Mouse (Mus musculus) forebrain, embryonic 11.5 days (tissue): ENCODE measurements around the gene Bnc2. TPM values are rescaled to one million over a fixed set of nuclear protein-coding genes. Genes with fewer than 3 reads are reported as not detected.

ENCODE experiments used
- ATAC-seq: fragments of 200-750 bp; cut with Nextera tagmentation; replicated peaks from 2 replicates; pipeline ENCODE4 v1.8.0; 2017; ENCODE audit warnings: moderate TSS enrichment; ENCODE audit not compliant: low FRiP score
- DNase-seq: peaks from one replicate; pipeline ENCODE4 v3.0.0-alpha.2; 2017; ENCODE audit warnings: low spot score
- H3K27ac ChIP-seq: fragments of 300-500 bp; sonication (generic); 2 replicates; pipeline ENCODE4 v1.5.1; 2014; ENCODE audit warnings: low read depth, low read length
- H3K27me3 ChIP-seq: fragments of 300-500 bp; sonication (generic); 2 replicates; pipeline ENCODE4 v1.6.1; 2014; ENCODE audit warnings: mild to moderate bottlenecking, low read length, mixed read lengths; ENCODE audit not compliant: control insufficient read depth, insufficient read depth
- H3K36me3 ChIP-seq: fragments of 300-500 bp; sonication (generic); 2 replicates; pipeline ENCODE4 v1.6.1; 2014; ENCODE audit warnings: mild to moderate bottlenecking, low read length, moderate library complexity, mixed read lengths; ENCODE audit not compliant: control insufficient read depth, insufficient read depth
- H3K4me1 ChIP-seq: fragments of 300-500 bp; sonication (generic); replicated peaks from 2 replicates; pipeline ENCODE4 v1.6.1; 2014; ENCODE audit warnings: low read length, mixed read lengths; ENCODE audit not compliant: control insufficient read depth, insufficient read depth
- H3K4me2 ChIP-seq: fragments of 300-500 bp; sonication (generic); 2 replicates; pipeline ENCODE4 v1.6.1; 2014; ENCODE audit warnings: low read depth, mild to moderate bottlenecking, low read length, moderate library complexity, mixed read lengths; ENCODE audit not compliant: severe bottlenecking
- H3K4me3 ChIP-seq: fragments of 300-500 bp; sonication (generic); 2 replicates; pipeline ENCODE4 v1.5.1; 2014; ENCODE audit warnings: low read depth, low read length
- H3K9ac ChIP-seq: fragments of 300-500 bp; sonication (generic); 2 replicates; pipeline ENCODE4 v1.6.1; 2014; ENCODE audit warnings: low read length
- H3K9me3 ChIP-seq: fragments of 300-500 bp; sonication (generic); 2 replicates; pipeline ENCODE4 v1.6.1; 2016; ENCODE audit warnings: low read length, mixed read lengths; ENCODE audit not compliant: control insufficient read depth
- WGBS: fragments of 180-500 bp; shearing (Covaris S2); extraction: QIAGEN DNeasy Blood & Tissue Kit; methylation state at CpG from one replicate; pipeline ENCODE4 v1.1.7; 2014; 5-methylcytosine and 5-hydroxymethylcytosine counted together
- polyA plus RNA-seq: library from polyadenylated mRNA; unstranded; fragments of >200 nt; fragmentation: Nextera tagmentation; extraction: Ambion mirVana; gene quantifications from 2 replicates; pipeline ENCODE4 v1.2.1, GENCODE M21; 2014

Gene Bnc2
- polyA plus RNA-seq, 1 experiment from 2014 or later = 7.5 TPM

DNA sequence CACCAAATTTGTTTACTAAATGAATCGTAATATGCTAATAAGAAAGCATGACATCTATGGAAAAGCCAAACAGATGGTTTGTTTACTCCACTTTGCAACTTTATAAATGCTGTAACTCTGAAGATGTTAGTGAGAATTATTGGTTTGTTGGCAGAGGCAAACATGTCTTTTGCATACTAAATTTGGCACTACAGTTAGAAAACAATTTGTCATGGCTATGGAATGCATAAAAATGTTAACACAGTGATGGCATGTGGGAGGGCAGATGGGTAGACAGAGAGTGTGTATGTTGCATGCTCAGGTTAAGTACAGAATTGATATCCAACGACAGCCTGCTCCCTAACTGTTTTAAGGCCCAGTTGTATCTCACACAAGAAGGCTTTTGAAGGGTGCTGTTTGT is 392.4 kb downstream of the Bnc2 start:
- no peak for DNase-seq
- no peak overlapping the region for H3K9ac ChIP-seq
- no peaks in the 10 kb centered on the region for H3K4me1 ChIP-seq
- no peak overlapping the region for H3K4me3 ChIP-seq
- no peak for ATAC-seq
- H3K9me3 ChIP-seq = no peaks in the 10 kb centered on the region
- no peak overlapping the region for H3K27ac ChIP-seq
- WGBS = 88% methylated on average over 2 of the region's 2 CpGs
- H3K36me3 ChIP-seq = no peaks in the 10 kb centered on the region
- H3K27me3 ChIP-seq = peaks cover 6% of the 10 kb centered on the region; the same call in 1 of the 2 replicates
- H3K4me2 ChIP-seq = no peak overlapping the region

DNA sequence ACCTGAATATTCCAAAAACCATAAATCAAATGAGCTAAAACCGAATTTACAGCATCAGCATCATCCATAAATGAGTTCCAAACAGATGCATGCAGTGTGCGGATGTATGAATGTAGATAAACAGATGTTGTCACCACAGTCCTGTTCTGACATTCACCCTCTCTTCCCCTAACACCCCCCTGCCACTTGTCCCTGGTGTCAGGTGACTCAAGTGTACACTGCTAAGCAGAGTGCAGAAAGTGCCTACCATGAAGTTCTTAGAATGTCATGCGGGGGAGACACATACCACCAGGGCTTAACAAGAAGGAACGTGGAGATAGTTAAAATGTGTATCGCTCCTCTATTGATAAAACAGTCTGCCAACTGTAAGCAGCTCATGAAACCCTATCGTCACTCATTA is 396.9 kb downstream of the Bnc2 start:
- DNase-seq (no peak), ATAC-seq (no peak)
- Histone ChIP-seq H3K9me3 (no peaks in the 10 kb centered on the region), H3K4me3 (no peak overlapping the region), H3K27me3 (peaks cover 2% of the 10 kb centered on the region; the same call in 1 of the 2 replicates), H3K36me3 (no peaks in the 10 kb centered on the region), H3K4me2 (no peak overlapping the region), H3K9ac (no peak overlapping the region), H3K4me1 (no peaks in the 10 kb centered on the region), H3K27ac (no peak overlapping the region)
- WGBS = 88% methylated on average over 6 of the region's 6 CpGs

DNA sequence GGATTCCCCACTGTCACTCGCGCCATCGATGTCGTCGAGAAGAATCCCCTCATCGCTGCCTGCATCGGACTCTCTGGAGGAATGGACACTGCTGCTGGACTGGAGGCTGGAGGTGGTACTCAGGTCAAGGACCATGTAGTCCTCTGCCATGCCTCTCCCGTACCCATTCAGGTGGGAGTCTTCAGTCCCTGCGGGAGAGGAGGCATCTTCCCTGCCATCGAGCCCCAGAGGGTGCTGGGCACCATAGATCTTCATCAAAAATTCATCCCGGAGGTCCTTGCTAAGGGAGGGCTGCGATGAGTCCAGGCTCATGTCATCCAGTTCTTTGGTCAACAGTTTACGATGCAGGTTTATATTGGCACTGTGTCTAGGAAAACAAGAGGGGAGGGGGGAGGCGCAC is 399.0 kb downstream of the Bnc2 start:
- Histone ChIP-seq H3K4me2 (no peak overlapping the region), H3K27ac (no peak overlapping the region), H3K4me1 (no peaks in the 10 kb centered on the region), H3K4me3 (no peak overlapping the region), H3K9ac (no peak overlapping the region), H3K36me3 (no peaks in the 10 kb centered on the region), H3K27me3 (no peaks in the 10 kb centered on the region), H3K9me3 (no peaks in the 10 kb centered on the region)
- DNase-seq (no peak), ATAC-seq (no peak)
- WGBS = 90% methylated on average over 14 of the region's 14 CpGs

DNA sequence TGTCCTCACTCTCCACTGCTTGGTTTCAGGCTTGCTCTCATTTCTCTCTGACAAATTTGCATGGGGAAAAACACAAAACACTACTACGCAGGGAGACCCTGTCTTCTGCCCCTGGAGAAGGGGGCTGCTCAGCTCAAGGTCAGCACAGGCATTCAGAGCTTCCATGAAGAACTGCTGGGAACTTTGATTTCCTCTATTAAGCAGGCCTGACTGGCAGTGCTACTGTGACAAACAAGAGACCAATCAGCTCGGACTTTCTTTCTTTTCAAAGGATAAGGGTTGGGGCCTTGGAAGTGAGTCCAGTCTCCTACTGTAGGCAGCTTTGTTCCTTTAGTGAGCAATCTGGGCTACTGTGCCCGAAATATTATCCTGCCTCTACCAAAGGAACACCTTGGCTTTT is 400.9 kb downstream of the Bnc2 start:
- WGBS = 38% methylated on average over 3 of the region's 3 CpGs
- H3K36me3 ChIP-seq = no peaks in the 10 kb centered on the region
- peak; percentile 60 for ATAC-seq
- H3K4me3 ChIP-seq = no peak overlapping the region
- no peak overlapping the region for H3K4me2 ChIP-seq
- H3K4me1 ChIP-seq = no peaks in the 10 kb centered on the region
- H3K9ac ChIP-seq = no peak overlapping the region
- no peak overlapping the region for H3K27ac ChIP-seq
- no peaks in the 10 kb centered on the region for H3K27me3 ChIP-seq
- DNase-seq = no peak
- no peaks in the 10 kb centered on the region for H3K9me3 ChIP-seq

DNA sequence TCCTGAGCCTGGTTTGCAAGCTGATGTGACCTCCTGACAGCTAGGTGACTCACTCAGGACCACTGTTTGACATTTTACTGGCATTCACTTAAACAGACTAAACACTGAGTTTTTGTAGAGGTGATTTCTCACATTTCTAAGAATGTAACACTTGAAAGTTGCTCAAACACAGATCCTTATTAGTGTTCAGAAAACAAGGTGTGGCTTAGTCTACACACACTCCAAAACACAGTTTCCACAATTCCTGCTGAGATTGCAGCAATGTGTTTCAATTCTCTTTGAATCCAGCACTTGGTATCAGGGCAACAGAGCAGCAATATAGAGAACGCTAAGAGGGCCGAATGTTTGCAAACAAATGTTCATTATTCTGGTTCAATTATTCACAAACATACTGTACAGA is 402.2 kb downstream of the Bnc2 start:
- H3K36me3 ChIP-seq = no peaks in the 10 kb centered on the region
- H3K27ac ChIP-seq = no peak overlapping the region
- H3K9ac ChIP-seq = no peak overlapping the region
- H3K4me2 ChIP-seq = no peak overlapping the region
- H3K9me3 ChIP-seq = no peaks in the 10 kb centered on the region
- no peaks in the 10 kb centered on the region for H3K27me3 ChIP-seq
- H3K4me3 ChIP-seq = no peak overlapping the region
- H3K4me1 ChIP-seq = no peaks in the 10 kb centered on the region
- ATAC-seq = no peak
- WGBS = 76% methylated on average over 2 of the region's 2 CpGs
- DNase-seq = no peak

DNA sequence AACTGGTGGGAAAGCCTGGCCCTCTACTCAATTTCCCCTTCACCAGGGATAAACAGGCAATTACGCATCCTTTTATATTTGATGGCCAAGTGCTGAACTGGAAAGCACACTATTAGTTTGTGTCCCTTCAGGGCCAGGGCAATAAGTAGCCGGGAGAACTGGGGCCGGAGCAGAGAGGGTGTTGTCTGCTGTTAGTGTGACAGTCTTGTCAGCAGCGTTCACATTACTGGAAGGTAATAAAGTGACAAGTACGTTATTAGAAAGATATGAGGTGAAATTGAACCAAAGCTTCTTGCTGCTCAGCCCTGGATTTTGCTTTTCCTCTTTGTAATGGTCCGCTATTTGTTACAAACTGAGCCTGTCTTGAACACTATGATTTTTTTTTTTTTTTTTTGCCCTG is 405.2 kb downstream of the Bnc2 start:
- Histone ChIP-seq H3K27ac (no peak overlapping the region), H3K9ac (no peak overlapping the region), H3K4me2 (no peak overlapping the region), H3K27me3 (no peaks in the 10 kb centered on the region), H3K9me3 (no peaks in the 10 kb centered on the region), H3K4me3 (no peak overlapping the region), H3K36me3 (no peaks in the 10 kb centered on the region), H3K4me1 (no peaks in the 10 kb centered on the region)
- 90% methylated on average over 6 of the region's 6 CpGs for WGBS
- no peak for DNase-seq
- ATAC-seq = no peak

DNA sequence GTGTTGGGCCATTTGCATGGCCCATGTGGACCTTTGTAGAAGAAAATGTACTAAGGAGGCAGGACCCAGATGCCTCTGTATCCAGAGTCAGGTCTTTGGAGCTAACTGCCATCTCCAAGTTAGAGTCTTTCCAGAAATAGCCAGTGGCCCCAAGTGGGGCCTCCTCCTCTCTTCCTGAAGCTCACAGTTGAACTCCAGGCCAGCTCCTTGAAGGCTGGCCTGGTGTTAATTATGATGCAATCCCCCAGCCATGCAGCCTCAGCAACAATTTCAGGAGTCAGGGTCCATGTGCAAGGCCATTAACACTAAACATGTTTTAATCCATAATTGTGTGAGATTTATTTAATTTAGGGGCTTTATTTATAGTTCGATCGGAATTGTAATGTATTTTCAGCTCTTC is 427.7 kb downstream of the Bnc2 start:
- ATAC-seq = no peak
- no peaks in the 10 kb centered on the region for H3K4me1 ChIP-seq
- no peaks in the 10 kb centered on the region for H3K36me3 ChIP-seq
- no peaks in the 10 kb centered on the region for H3K9me3 ChIP-seq
- no peak overlapping the region for H3K4me2 ChIP-seq
- no peak overlapping the region for H3K4me3 ChIP-seq
- no peaks in the 10 kb centered on the region for H3K27me3 ChIP-seq
- H3K9ac ChIP-seq = no peak overlapping the region
- WGBS = 98% methylated on average over 2 of the region's 2 CpGs
- DNase-seq = no peak
- H3K27ac ChIP-seq = no peak overlapping the region

DNA sequence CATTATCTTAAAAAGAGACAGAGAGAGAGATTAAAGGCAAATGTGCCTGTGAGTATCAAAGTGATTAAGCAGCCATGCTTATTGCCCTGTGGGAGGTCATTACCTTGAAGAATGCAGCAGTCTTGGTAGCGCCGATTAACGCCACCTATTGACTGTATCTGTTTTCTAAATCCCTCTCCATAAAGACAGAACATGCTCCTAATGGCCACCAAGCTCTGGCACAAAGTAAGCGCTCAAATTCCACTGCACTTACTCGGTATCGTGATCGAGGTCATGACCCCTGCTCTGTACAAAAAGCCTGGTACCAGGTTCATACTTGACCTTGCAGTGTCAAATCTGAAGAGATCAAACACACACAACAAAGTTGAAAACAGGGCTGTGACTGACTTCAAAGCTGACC is 442.7 kb downstream of the Bnc2 start:
- Histone ChIP-seq H3K36me3 (no peaks in the 10 kb centered on the region), H3K9me3 (no peaks in the 10 kb centered on the region), H3K4me1 (no peaks in the 10 kb centered on the region), H3K27ac (no peak overlapping the region), H3K9ac (no peak overlapping the region), H3K27me3 (no peaks in the 10 kb centered on the region), H3K4me2 (no peak overlapping the region), H3K4me3 (no peak overlapping the region)
- ATAC-seq = no peak
- 37% methylated on average over 7 of the region's 7 CpGs for WGBS
- DNase-seq = no peak

DNA sequence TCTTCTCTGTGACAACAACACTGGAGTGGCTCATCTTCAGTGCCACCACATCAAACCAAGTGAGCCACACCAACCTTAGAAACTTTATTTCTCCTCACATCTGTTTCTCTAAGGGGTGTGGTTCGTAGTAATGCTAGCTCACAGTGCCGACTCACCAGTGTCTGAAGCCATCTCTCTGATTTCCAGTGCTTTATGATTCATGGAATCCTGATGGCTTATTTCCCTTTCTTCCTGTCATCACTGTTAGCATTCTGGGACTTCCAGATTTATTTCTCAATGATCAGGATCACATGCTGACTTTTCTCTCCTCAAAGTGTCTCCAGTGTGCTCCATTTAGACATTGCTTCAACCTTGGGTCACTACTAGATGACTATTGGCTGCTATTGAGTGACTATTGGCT is 443.8 kb downstream of the Bnc2 start:
- 87% methylated on average over 2 of the region's 2 CpGs for WGBS
- Histone ChIP-seq H3K4me3 (no peak overlapping the region), H3K4me1 (no peaks in the 10 kb centered on the region), H3K9ac (no peak overlapping the region), H3K4me2 (no peak overlapping the region), H3K9me3 (no peaks in the 10 kb centered on the region), H3K27ac (no peak overlapping the region), H3K36me3 (no peaks in the 10 kb centered on the region), H3K27me3 (no peaks in the 10 kb centered on the region)
- ATAC-seq = no peak
- DNase-seq = no peak
